Mouse (Mus musculus): ENCODE results near the gene Cpt1a. TPM values are rescaled to one million over a fixed set of nuclear protein-coding genes. Genes with fewer than 3 reads are reported as not detected.

Gene Cpt1a
- polyA plus RNA-seq, 1 experiment from 2014 or later: 104 TPM

DNA sequence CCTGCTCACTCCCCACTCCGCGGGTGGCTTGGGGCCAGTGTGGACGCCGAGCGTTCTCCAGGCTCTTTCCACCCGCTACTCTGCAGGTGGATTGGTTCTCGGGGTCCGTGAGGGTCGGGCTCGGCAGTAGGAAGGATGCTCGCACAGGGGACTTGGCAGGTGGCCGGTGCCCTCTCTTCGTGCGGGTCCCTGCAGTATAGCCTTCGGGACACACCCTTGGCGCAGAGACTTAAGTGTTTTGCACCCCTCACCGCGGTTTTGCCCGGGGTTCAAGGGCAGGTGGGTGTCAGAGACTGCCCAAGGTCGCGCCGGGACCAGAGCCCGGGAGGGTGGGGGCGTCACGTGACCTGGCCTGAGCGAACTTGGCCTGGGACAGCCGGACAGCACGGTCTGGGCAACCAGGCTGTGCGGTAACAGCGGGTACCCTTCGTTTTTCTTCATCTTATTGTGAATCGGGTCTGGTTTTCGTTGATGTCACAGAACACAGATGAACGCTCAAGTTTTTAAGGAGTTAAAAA is 1.7 kb downstream of the Cpt1a start:
- Histone ChIP-seq H3K9ac (ENCODE audit: low read depth, low read length) (peak overlapping the region; percentile 86), H3K4me2 (replicated peaks; ENCODE audit: low read depth) (peak overlapping the region; percentile 94), H3K27me3 (replicated peaks; ENCODE audit: control insufficient read depth, insufficient read depth, low read length) (no peaks in the 10 kb centered on the region), H3K36me3 (ENCODE audit: control insufficient read depth, insufficient read depth) (no peaks in the 10 kb centered on the region), H3K9me3 (ENCODE audit: control insufficient read depth) (no peaks in the 10 kb centered on the region), H3K27ac (ENCODE audit: low read depth, low read length) (peak overlapping the region; percentile 92), H3K4me1 (replicated peaks; ENCODE audit: control insufficient read depth, insufficient read depth, low read length) (peaks cover 23% of the 10 kb centered on the region), H3K4me3 (ENCODE audit: low read depth, low read length) (peak overlapping the region; percentile 83)
- no peak for TF ChIP-seq CTCF (IDR thresholded peaks at IDR 0.05; ENCODE audit: low read depth)
- under 1% methylated on average over 34 of the region's 34 CpGs for WGBS
- ATAC-seq: no peak

DNA sequence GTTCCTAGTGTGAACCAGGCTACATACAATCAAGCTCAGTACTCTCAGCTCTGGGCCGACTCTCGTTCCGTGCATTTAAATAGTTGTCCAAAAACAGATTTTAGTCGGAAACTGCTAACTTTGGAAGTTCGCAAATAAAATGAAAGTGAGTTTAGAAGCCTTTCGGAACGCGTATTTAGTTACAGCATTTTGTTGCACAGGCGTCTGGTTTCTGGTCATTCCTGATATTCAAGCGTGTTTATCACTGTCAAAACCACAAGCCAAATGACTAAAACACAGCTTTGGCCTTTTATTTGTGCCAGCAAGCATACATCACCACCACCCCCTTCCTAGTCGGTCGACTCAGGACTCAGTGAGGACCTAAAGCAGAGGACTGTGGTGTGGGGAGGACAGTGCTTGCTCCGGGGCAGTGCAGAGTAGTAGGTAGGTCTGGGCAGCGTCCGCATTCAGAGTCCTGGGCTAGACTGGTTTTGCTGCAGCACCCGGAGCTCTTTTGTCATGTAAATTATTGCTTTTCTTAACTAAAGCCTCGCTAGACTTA is 2.2 kb downstream of the Cpt1a start:
- 4% methylated on average over 17 of the region's 17 CpGs for WGBS
- Histone ChIP-seq H3K4me1 (replicated peaks; ENCODE audit: control insufficient read depth, insufficient read depth, low read length) (peaks cover 23% of the 10 kb centered on the region), H3K9me3 (ENCODE audit: control insufficient read depth) (no peaks in the 10 kb centered on the region), H3K36me3 (ENCODE audit: control insufficient read depth, insufficient read depth) (no peaks in the 10 kb centered on the region), H3K4me3 (ENCODE audit: low read depth, low read length) (peak overlapping the region; percentile 83), H3K27me3 (replicated peaks; ENCODE audit: control insufficient read depth, insufficient read depth, low read length) (no peaks in the 10 kb centered on the region), H3K4me2 (replicated peaks; ENCODE audit: low read depth) (peak overlapping the region; percentile 94), H3K27ac (ENCODE audit: low read depth, low read length) (peak overlapping the region; percentile 92), H3K9ac (ENCODE audit: low read depth, low read length) (peak overlapping the region; percentile 86)
- no peak for ATAC-seq
- TF ChIP-seq CTCF (IDR thresholded peaks at IDR 0.05; ENCODE audit: low read depth): no peak

DNA sequence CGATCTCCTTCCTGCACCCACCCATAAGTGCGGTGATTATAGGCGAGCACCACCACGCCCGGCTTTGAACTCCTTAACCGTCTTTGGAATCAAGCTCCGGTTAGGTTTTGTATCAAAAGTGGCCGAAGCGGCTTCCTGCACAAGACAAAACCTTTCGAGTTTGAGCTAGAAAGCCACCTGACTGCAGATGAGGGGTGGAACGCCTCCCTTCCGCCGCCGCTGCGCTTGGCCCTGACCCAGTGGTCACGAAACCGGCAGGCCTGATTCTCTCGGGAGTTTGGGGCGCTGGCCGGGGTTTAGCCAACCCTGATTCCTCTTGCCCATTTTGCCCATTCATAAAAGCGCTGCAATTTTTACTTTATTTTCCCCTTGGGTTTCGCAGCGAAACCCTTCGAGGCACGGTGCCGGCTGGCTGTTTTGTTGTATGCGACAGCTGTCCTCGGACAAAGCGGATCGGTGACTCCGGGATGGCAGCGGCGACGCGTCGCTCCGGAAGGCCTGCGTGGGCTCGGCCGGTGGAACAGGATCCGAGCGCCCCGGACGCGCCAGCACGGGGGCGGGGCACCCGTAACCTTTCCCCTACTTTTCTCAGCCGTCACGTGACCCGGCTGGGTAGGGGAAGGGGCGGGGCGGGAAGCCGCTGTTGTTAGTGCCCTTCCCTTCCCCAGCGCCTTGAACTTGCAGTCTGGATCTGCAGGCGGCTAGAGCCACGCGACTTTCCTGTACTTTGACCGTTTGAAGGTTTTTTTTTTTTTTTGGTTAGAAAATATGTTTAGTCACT is 3.0 kb downstream of the Cpt1a start:
- H3K36me3 ChIP-seq (ENCODE audit: control insufficient read depth, insufficient read depth): no peaks in the 10 kb centered on the region
- H3K9me3 ChIP-seq (ENCODE audit: control insufficient read depth): no peaks in the 10 kb centered on the region
- H3K27ac ChIP-seq (ENCODE audit: low read depth, low read length): peak overlapping the region; percentile 92
- H3K4me3 ChIP-seq (ENCODE audit: low read depth, low read length): peak overlapping the region; percentile 83
- H3K9ac ChIP-seq (ENCODE audit: low read depth, low read length): peak overlapping the region; percentile 86
- peak; percentile 77 for ATAC-seq
- H3K4me1 ChIP-seq (replicated peaks; ENCODE audit: control insufficient read depth, insufficient read depth, low read length): peaks cover 29% of the 10 kb centered on the region
- H3K4me2 ChIP-seq (replicated peaks; ENCODE audit: low read depth): peak overlapping the region; percentile 94
- under 1% methylated on average over 59 of the region's 59 CpGs for WGBS
- H3K27me3 ChIP-seq (replicated peaks; ENCODE audit: control insufficient read depth, insufficient read depth, low read length): no peaks in the 10 kb centered on the region
- no peak for TF ChIP-seq CTCF (IDR thresholded peaks at IDR 0.05; ENCODE audit: low read depth)

DNA sequence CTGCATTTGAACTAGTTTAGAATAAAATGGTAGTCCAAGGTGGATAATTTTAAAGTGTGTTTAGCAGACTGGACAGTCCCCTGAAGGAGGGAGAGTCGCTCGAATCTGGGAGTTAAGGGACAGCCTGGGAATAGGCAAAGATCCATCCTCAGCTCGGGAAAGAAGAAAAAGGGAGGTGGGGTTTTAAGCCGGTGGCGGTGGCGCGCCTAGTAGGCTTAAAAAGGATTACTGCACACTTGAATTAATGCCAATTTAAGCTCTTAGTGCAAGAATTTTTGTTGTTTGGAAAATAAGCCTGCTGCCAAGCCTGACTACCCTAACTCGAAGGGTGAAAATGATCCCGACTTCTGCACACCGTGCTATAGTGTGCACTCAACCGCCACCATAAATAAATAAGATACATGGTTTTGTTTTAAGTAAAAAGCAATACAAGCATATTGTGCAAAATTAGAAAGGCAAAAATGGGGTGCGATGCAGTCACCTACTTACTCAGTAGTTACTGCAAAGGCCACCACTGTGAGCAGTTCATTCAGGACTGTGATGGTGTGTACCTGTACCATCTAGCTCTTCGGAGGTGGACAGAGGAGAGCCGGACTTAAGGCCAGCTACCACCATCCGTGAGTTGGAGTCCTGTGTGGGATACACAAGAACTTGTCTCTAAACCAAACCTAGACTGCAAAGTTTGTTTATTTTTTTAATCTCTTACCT is 3.8 kb downstream of the Cpt1a start:
- peak overlapping the region; percentile 83 for H3K4me3 ChIP-seq (ENCODE audit: low read depth, low read length)
- peak overlapping the region; percentile 94 for H3K4me2 ChIP-seq (replicated peaks; ENCODE audit: low read depth)
- no peaks in the 10 kb centered on the region for H3K9me3 ChIP-seq (ENCODE audit: control insufficient read depth)
- H3K9ac ChIP-seq (ENCODE audit: low read depth, low read length): peak overlapping the region; percentile 86
- peaks cover 29% of the 10 kb centered on the region for H3K4me1 ChIP-seq (replicated peaks; ENCODE audit: control insufficient read depth, insufficient read depth, low read length)
- no peak for TF ChIP-seq CTCF (IDR thresholded peaks at IDR 0.05; ENCODE audit: low read depth)
- no peaks in the 10 kb centered on the region for H3K36me3 ChIP-seq (ENCODE audit: control insufficient read depth, insufficient read depth)
- ATAC-seq: no peak
- WGBS: 28% methylated on average over 15 of the region's 15 CpGs
- H3K27me3 ChIP-seq (replicated peaks; ENCODE audit: control insufficient read depth, insufficient read depth, low read length): no peaks in the 10 kb centered on the region
- H3K27ac ChIP-seq (ENCODE audit: low read depth, low read length): peak overlapping the region; percentile 92

DNA sequence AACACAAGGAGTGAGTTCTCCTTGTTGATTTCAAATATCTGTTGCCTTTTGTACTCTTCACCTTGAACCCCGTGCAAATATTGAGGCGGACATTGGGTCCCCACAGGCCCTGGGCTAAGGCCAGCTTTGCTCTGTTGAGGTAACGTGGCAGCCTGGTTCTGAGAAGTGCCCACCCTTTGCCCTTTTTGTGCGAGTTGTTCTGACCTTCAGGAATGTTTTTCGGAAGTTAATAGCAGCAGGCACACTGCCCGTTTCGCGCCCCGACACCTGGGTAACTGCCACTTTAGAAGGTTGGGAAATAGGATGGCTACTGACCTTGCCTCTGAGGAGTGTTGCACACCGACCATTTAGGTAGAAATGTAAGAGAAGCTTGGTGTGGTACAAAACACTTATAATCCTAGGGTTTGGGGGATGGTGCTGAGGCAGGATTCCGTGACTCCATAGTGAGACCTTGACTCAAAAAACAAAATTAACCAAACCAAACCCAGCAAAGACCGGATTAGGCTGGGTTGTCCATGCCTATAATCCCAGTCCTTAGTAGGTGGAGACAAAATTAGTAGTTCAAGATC is 4.4 kb downstream of the Cpt1a start:
- H3K9ac ChIP-seq (ENCODE audit: low read depth, low read length): no peak overlapping the region
- H3K27me3 ChIP-seq (replicated peaks; ENCODE audit: control insufficient read depth, insufficient read depth, low read length): no peaks in the 10 kb centered on the region
- H3K36me3 ChIP-seq (ENCODE audit: control insufficient read depth, insufficient read depth): no peaks in the 10 kb centered on the region
- H3K4me2 ChIP-seq (replicated peaks; ENCODE audit: low read depth): peak overlapping the region; percentile 94; the same call in 1 of the 2 replicates
- H3K9me3 ChIP-seq (ENCODE audit: control insufficient read depth): no peaks in the 10 kb centered on the region
- ATAC-seq: no peak
- 0 out of 2 replicates have a peak overlapping the region, but pooled peaks have one; percentile 92 for H3K27ac ChIP-seq (ENCODE audit: low read depth, low read length)
- no peak for TF ChIP-seq CTCF (IDR thresholded peaks at IDR 0.05; ENCODE audit: low read depth)
- peaks cover 24% of the 10 kb centered on the region; the same call in 1 of the 2 replicates for H3K4me1 ChIP-seq (replicated peaks; ENCODE audit: control insufficient read depth, insufficient read depth, low read length)
- 72% methylated on average over 12 of the region's 12 CpGs for WGBS
- no peak overlapping the region; the same call in 1 of the 2 replicates for H3K4me3 ChIP-seq (ENCODE audit: low read depth, low read length)

Measured in intestine, postnatal 0 days (tissue).